Mouse (Mus musculus): ENCODE data around the gene Slc6a18.

The Slc6a18 gene

DNA sequence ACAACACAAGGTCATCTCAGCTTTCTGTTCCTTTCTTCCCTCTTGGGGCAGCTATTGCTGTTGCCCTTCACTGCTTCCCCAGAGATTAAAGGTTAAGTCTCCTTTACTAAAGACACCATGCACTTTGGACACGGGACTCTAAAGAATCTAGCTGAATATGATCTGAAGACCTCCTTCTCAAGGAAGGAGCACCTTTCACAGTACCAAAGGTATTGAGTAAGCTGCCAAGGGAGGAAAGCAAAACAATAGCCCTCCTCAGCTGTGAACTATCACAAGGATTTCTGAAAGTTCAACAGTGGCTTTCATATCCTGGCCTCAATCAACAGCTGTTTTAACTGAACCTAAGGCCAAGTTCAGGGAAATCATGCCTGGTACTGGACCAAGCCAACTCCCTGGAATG is 6.6 kb upstream of the Slc6a18 start:
- DNase-seq: no peak

GRCm38 (mm10) chr13:73683682-73684081 is 5.9 kb upstream of the Slc6a18 start:
- peak in 1 of 2 experiments; percentile 51 for DNase-seq

- DNase-seq: no peak
Observed at GRCm38 (mm10) chr13:73682226-73682625, 4.4 kb upstream of the Slc6a18 start.

GRCm38 (mm10) chr13:73680394-73680793 is 2.6 kb upstream of the Slc6a18 start:
- peak; percentile 80 to 93 for DNase-seq

GRCm38 (mm10) chr13:73679311-73679710 is 1.5 kb upstream of the Slc6a18 start:
- DNase-seq: peak; percentile 64 to 73

GRCm38 (mm10) chr13:73675161-73675560 is 2.7 kb downstream of the Slc6a18 start:
- peak in 1 of 2 experiments; percentile 74 for DNase-seq

GRCm38 (mm10) chr13:73660163-73660695 is 17.6 kb downstream of the Slc6a18 start:
- no peak for DNase-seq

GRCm38 (mm10) chr13:73658953-73659352 is 18.9 kb downstream of the Slc6a18 start:
- no peak for DNase-seq

GRCm38 (mm10) chr13:73654976-73655375 is 22.8 kb downstream of the Slc6a18 start:
- no peak for DNase-seq

GRCm38 (mm10) chr13:73653266-73653665 is 24.6 kb downstream of the Slc6a18 start:
- DNase-seq: peak in 1 of 2 experiments; percentile 58

GRCm38 (mm10) chr13:73646397-73647087 is 31.3 kb downstream of the Slc6a18 start:
- DNase-seq: peak; percentile 67 to 71

DNA sequence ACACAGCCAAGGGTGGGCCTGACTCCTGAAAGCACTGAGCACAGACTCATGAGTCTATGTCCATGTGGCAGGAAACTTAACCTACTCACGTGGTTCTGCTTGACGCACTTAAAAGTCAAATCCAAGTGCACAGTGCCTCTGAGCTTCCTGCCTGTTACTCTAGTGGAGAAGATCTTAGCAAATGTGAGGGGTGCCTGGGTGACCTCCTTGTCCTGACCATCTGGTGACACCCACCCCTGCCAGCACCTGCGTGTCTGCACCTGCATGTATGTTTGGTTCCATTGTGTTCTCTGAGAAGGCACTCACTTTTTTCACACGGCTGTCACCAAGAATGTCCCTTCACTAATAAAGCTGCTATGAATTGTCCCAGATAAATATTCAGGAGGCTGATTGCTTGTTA is 36.5 kb downstream of the Slc6a18 start:
- DNase-seq: no peak

DNA sequence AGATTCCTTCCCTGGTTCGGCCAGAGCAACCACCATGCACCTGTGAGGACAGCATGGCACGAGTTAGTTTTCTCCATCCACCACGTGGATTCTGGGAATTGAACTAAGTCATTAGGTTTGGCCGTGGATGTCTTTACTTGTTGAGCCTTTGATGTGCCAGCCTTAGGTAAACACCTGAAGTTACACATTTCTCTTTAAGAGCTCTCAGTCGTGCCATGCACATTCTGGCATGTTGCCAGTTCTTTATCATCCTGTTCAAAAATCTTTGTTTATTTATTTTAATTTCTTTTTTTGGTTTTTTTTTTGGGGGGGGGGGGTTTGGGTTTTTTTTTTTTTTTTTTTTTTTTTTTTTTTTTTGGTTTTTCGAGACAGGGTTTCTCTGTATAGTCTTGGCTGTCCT is 40.0 kb downstream of the Slc6a18 start:
- no peak for DNase-seq

- DNase-seq: no peak
Observed at GRCm38 (mm10) chr13:73631837-73632236, 46.0 kb downstream of the Slc6a18 start.

- DNase-seq: no peak
Observed at GRCm38 (mm10) chr13:73628586-73629113, 49.2 kb downstream of the Slc6a18 start.

GRCm38 (mm10) chr13:73626745-73627549 is 50.9 kb downstream of the Slc6a18 start, which contains the start of gene Tert:
Gene Tert, plus strand, starts transcription at chr13:73626911.
- DNase-seq: peak; percentile 43 to 44

- no peak for DNase-seq
Observed at GRCm38 (mm10) chr13:73626410-73626744, 51.4 kb downstream of the Slc6a18 start.

DNA sequence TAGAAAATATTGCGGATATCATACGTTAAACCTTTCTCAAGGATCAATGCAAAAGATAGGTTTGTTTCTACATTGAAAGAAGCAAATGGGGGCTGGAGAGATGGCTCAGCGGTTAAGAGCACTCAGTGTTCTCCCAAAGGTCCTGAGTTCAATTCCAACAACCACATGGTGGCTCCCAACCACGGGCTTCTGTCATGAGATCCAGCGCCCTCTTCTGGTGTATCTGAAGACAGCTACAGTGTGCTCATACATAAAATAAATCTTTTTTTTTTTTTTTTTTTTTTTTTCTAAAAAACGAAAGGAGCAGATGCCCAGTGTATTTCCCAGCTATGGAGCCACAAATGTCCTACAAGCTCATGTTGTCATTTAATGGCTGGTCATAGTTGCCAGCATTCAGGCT is 57.2 kb downstream of the Slc6a18 start:
- no peak for DNase-seq

DNA sequence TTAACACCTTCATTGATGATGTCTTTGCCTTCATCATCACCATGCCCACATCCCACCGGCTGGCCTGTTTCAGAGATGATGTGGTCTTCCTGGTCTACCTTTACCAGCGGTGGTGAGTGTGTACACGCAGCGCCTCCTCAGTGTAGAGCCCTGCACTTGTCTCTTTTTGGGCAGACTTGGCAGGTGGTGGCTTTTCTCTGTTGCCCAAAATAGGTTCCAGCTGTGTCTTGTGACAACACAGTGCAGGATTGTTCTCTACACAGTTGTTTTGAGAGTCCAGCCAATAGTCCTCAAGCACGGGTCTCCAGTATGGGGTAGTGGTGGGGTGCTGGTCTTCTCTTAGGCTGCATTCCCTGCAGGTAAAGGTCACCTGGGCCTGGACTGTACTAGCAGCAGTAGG is 59.4 kb downstream of the Slc6a18 start:
- no peak for DNase-seq

Measured in kidney, adult 8-10 months (tissue).